Mouse (Mus musculus) cerebellum, adult (tissue): ENCODE data around the gene Ndrg3.
"Not testable (repeated sequence)": the region's sequence is repeated elsewhere in the genome, so short reads cannot be mapped to it uniquely, and the experiment has no call there.

Experiments
- ATAC-seq: cut with Nextera tagmentation; 2 replicates; pipeline ENCODE4 v1.9.2; 2017; ENCODE audit warnings: mild to moderate bottlenecking, moderate library complexity, mixed read lengths; ENCODE audit not compliant: insufficient number of reproducible peaks, low FRiP score, low TSS enrichment

The Ndrg3 gene

GRCm38 (mm10) chr2:156904976-156905717 is 86.7 kb downstream of the Ndrg3 start:
- ATAC-seq: no peak

GRCm38 (mm10) chr2:156903367-156903766 is 88.5 kb downstream of the Ndrg3 start:
- ATAC-seq: no peak

- ATAC-seq: not testable (repeated sequence)
Observed at GRCm38 (mm10) chr2:156902411-156902810, 89.4 kb downstream of the Ndrg3 start.

GRCm38 (mm10) chr2:156901883-156902282 is 90.0 kb downstream of the Ndrg3 start:
- ATAC-seq: no peak

- ATAC-seq: no peak
Observed at GRCm38 (mm10) chr2:156901344-156901743, 90.5 kb downstream of the Ndrg3 start.

- no peak for ATAC-seq
Observed at GRCm38 (mm10) chr2:156899184-156899583, 92.7 kb downstream of the Ndrg3 start.

- no peak for ATAC-seq
Observed at GRCm38 (mm10) chr2:156898374-156898773, 93.5 kb downstream of the Ndrg3 start.

- no peak for ATAC-seq
Observed at GRCm38 (mm10) chr2:156897034-156897433, 94.8 kb downstream of the Ndrg3 start.

GRCm38 (mm10) chr2:156896384-156896914 is 95.4 kb downstream of the Ndrg3 start:
- no peak for ATAC-seq

- no peak for ATAC-seq
Observed at GRCm38 (mm10) chr2:156894496-156895265, 97.2 kb downstream of the Ndrg3 start.

- no peak for ATAC-seq
Observed at GRCm38 (mm10) chr2:156892821-156893220, 99.0 kb downstream of the Ndrg3 start.

GRCm38 (mm10) chr2:156892240-156892639 is 99.6 kb downstream of the Ndrg3 start:
- ATAC-seq: no peak

- no peak for ATAC-seq
Observed at GRCm38 (mm10) chr2:156888490-156888889, 103.4 kb downstream of the Ndrg3 start.

GRCm38 (mm10) chr2:156887017-156887416 is 104.8 kb downstream of the Ndrg3 start, which contains the start of gene Sla2:
Gene Sla2 (minus strand): TSS chr2:156887192.
- no peak for ATAC-seq

- no peak for ATAC-seq
Observed at GRCm38 (mm10) chr2:156886084-156886631, 105.7 kb downstream of the Ndrg3 start.

GRCm38 (mm10) chr2:156885666-156886065 is 106.2 kb downstream of the Ndrg3 start:
- not testable (repeated sequence) for ATAC-seq

GRCm38 (mm10) chr2:156884396-156885211 is 107.3 kb downstream of the Ndrg3 start:
- no peak for ATAC-seq

GRCm38 (mm10) chr2:156882431-156883001 is 109.3 kb downstream of the Ndrg3 start:
- ATAC-seq: no peak

- ATAC-seq: no peak
Observed at GRCm38 (mm10) chr2:156879541-156879940, 112.3 kb downstream of the Ndrg3 start.

- no peak for ATAC-seq
Observed at GRCm38 (mm10) chr2:156877726-156878125, 114.1 kb downstream of the Ndrg3 start.
